Mouse (Mus musculus) ES-Bruce4 (cell line): Measurements from ENCODE around the gene Gnl1.

Experiments used
- CTCF ChIP-seq: IDR thresholded peaks from one replicate; pipeline ENCODE4 v1.8.1; 2011; ENCODE audit warnings: low read depth, low read length
- EP300 ChIP-seq: IDR thresholded peaks from 2 replicates; pipeline ENCODE4 v1.6.1; 2011; ENCODE audit warnings: low read depth, low read length; ENCODE audit not compliant: insufficient read depth

DNA sequence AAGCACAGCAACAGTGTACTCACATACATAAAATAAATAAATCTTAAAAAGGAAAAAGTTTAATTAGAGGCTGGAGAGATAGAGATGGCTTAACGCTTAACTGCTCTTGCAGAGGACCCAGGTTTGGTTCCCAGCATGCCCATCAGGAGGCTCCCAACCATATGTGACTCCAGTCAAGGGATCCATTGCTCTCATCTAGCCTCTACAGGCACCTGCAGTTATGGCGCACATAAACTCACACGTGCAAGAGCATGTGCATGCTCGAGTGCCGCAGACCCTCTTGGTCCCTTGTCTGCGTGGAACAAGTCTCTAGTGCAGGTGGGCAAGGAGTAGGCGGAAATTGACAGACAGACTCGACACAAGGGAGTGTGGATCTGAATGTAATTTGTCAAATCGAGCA lies 42.4 kb downstream of the Gnl1 start:
- TF ChIP-seq EP300 (no peak), CTCF (no peak)
